Mouse (Mus musculus): ENCODE data around the gene Mapk8.
"Not testable (repeated sequence)": the region's sequence is repeated elsewhere in the genome, so short reads cannot be mapped to it uniquely, and the experiment has no call there.

Mapk8 gene

DNA sequence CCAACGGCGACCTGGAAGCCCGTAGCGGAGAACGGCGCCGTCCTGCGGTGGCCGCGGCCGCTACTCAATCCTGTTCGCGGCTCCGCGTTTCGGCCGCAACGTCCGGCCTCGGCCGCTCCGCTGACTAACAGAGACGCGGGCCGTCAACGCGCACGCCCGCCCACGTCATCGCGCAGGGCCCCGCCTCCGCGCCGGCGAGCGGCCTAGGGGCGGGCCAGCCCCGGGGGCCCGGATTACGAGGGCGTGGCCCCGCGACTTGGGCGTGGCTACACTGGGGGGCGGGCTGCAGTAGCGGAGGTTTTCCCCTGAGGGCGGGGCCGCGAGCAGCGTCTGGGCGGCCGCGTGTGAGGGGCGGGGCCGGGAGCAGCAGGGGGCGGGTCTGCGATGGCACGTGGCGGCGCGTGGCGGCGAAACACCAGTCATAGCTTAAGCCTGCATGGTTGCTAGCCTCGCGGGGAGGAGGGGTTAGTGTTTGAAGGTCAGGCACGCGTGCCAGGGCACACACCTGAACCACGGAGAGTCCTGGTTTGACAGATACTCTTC, at the start of gene Mapk8:
TSS of gene Mapk8 (minus strand) at position 132 of the 543 bp plus-strand sequence.
- peak; percentile 96 to 97 for DNase-seq

DNA sequence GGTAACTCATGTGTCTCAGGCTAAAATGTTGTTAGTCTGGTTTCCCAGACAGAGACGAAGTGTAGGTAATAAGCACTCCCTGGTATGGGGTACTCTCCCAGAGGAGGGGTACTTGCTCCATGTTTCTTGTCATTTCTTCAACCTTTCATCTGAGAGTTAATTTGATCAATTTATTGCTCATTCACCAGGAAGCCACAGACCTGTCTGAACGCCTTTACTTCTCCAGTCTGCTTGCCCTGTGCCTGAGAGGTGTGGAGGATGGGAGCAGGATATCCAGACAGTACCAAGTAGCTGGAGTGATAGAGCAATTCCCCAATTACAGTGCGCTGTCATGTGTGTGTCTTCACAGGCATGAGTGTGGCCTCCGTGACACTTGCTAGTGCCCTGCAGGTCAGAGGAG, 48.3 kb upstream of the Mapk8 start:
- DNase-seq = no peak

DNA sequence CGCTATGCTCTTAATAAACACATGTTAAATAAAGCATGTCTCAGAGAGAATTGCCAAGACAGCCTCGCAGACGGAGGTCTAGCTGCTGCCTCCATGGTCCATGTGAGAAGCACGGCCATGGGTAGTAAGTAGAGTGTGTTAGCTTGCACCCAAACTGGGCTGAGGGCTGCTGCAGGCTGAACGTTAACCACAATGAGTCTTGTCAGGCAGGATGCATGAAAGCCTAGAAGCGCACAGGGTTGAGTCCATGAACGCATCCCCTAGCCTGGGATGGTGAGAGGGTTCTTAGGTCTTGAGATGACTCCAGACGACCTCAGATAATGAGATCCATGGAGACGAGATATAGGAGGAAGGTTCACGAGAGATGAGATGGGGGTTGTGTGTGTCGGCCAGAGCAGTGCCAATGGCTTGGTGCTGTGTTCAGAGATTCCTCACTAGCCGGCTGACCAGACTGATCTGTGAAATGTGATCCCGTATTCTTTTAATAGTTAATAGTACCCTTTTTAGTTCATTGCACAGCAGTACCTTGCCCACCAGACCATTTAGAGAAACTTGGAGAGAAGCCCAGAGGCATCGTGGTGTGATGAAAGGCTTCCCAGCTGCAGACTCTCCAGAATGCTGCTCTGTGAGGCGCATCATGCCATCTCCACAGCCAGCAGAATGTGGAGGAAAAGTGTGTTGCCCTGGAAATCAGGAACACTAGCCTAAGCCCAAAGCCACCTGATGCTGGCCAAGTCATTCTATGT, 41.0 kb upstream of the Mapk8 start:
- DNase-seq = peak in 1 of 2 experiments; percentile 21

DNA sequence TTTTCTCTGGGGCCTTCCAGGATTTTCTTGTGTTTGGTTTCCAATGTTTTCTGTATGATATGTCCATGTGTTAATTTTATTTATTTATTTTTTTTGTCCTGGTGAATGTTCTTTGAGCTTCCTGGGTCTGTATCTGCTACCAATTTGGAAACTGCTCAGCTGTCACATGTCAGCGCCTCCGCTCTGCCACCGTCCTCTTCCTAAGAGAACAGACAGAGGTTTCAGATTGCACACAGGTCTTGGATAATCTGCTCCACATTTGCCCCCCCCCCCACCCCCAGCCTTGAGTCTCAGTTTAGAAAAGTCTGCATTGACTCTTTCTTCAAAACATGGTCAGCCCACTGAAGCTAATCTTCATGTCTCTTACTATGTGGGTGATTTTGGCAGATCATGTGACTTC, 35.0 kb upstream of the Mapk8 start:
- DNase-seq = no peak

DNA sequence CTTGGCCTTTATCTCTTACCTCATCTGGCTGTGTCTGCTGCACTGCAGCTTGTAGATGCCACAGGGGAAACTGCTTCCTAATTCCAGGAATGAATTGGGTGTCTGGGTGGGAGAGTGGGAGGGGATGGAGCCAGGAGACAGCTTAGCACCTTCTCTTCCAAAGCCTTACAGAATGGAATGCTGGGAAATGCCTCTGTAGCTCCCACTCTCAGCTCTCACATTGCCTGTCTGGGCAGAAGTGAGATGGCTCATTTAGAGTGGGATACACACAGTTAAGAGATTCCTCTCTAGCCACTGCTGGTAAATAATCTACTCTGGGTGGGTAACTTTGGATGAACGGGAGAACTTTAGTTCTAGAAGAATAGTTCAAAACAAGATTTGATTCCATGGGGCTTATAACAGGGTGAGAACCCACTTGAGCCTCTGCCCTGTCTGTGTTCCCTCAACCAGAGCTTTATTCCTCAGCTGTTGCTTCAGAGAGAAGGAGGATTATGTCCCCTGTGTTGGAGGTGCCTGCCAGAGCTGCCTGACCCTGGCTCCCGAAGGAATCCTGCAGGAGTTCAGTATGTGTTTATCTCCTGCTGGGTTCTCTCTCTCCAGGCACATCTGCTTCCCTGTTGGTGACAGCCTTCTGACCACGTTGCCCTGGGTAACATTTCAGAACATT, 29.3 kb upstream of the Mapk8 start:
- no peak for DNase-seq

DNA sequence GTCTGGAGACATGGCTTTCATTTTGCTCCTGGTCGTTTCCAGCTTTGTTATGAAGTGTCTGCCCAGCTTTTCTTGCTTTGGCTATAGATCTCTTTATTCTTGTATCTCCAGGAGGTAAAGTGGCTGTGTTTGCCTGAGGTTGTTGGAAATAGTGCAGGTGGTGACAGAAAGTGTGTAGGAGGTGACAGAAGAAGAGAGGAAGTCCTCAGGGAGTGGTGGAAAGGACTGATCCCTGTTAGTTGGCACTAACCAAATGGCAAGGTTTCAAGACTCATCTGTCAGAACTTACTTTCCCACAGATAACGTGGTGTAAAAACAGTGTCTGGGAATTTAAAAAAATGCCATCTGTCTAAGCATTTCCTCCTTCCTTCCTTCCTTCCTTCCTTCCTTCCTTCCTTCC, 27.5 kb upstream of the Mapk8 start:
- DNase-seq = no peak

DNA sequence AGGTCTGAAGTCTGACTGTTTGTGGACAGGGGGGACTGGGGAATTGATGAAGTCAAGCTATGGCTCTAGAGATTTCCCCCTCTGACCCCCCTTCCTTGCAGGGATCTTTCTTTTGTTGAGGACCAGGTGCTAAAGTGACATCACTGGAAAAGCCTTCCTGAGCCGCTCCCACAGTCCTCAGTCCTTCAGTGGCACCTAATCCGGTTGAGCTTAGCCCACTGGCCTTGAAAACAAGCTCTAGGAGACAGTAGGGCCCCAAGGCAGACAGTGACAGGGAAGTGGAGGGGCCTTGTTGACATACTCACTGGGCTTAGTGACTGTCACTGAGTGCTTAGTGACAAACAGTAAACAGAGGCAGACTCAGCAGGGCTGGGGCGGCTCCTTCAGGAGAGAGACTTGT, 24.4 kb upstream of the Mapk8 start, which contains the start of gene Frmpd2:
TSS of gene Frmpd2 (plus strand) at position 366 of the 400 bp plus-strand sequence.
- DNase-seq = no peak

DNA sequence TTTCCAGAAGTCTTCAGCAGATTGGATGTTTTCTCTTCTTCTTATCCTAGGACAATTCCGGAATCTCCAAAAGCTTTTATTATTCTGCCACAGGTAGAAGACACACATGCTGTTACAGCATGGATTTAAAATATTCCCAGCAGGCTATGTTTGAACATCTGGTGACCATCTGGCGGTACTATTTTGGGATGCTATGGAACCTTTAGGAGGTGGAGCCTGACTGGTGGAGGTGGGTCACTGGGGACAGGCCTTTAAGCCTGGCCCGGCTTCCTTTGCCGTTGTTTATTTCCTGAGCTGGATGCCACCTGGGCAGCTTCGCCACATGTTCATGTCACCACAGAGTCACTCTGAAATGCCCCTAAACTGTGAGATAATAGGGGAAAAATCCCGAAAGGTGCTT, 20.8 kb upstream of the Mapk8 start:
- DNase-seq = no peak

DNA sequence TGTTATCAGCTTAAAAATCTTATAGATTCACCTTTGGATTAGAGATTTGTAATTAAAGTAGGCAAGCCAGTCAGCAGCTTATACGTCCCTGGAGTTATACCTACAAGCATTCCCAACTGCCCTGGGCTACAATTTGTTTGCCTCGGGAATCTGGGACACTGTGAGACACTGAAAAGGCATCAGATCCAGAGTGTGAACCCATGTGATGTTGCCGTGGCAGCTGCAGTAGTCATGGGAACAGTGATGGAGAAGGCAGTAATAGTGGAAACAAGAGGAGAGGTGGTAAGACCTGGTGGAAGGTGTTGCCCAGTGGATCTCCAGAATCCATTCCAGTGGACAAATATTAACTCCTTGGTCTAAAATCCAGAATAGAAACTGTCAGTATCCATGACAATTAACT, 16.7 kb upstream of the Mapk8 start:
- DNase-seq = no peak

DNA sequence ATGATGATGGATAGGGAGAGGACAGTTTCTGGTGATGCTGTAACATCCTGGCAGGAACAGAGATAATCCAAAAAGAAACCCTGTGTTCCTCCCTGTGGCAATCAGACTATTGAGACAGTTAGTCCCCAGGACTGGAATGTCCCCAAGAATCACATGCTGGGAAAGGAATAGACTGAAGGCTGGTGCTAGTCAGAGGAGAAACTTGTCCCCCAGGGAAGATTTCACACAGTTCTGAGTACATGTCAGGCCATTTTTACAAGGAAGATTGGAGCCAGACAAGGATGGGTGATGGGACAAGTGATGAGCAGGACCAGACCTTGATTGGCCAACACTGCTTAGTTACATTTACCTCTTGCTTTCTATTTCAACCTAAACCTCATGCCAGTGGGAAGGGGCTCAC, 3.4 kb upstream of the Mapk8 start:
- DNase-seq = no peak

DNA sequence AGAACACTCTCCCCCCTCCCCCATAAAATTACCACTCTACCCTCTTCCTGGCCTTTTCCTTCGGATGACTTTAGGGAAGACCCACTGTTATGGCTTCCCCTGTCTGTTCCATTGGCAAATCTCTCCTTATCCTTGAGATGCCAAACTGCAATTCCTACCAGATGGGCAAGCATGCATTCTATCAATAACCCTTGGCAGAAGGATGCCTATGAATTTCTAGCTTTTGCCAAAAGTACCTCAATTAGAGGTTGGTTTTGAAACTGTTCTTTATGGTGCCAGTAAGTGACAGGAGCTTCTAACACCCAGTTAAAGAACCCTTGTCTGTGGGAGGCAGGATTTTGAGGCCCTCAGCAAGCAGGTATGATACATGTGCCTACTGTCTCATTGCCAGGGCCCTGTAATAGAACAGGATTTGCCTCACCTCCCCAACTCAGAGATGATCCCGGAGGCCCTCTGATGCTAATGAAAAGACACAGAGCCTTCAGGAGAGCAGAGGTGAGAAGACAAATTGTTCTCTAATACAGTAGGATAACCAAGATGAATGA, 2.4 kb upstream of the Mapk8 start:
- DNase-seq = no peak

DNA sequence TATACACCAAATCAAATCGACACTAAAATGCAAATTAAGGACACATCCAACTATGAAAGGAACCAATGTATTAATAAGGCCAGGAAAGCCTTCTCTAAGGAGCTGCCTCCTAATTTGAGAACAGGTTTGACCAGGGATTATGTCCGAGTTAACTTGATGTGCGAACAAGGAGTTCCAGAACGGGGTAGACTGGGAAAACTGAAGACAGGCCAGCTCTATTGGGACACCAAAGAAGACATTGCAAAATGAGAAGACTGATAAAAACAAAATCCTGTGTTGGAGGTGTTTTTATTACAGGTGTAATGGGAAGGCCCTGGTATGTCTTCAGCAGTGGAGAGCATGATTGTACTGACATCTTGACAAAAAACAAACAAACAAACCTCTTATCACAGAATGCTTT, 1.3 kb upstream of the Mapk8 start:
- no peak for DNase-seq

DNA sequence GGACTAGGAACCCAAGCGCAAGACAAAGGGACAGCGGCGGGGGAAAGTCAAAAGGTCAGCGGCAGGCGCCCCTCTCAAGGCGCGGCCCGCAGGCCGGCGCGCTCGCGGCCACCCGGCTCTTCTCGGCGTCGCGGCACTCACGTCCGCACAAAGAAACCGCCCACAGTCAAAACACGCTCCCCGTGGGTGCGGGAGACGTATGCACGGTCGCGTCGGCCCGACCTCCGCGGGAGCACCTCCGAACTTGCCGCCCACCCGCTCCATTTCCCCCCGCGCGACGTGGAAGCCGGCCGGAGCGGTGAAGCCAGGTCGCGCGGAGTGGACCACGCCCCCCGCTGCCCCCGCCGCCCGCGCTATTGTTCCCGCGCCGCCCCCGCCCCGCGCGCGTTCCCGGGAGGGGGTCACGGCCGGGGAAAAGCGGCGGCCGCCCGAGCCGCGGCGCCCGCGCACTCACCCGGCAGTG, 366 bp downstream of the Mapk8 start:
- DNase-seq = no peak

DNA sequence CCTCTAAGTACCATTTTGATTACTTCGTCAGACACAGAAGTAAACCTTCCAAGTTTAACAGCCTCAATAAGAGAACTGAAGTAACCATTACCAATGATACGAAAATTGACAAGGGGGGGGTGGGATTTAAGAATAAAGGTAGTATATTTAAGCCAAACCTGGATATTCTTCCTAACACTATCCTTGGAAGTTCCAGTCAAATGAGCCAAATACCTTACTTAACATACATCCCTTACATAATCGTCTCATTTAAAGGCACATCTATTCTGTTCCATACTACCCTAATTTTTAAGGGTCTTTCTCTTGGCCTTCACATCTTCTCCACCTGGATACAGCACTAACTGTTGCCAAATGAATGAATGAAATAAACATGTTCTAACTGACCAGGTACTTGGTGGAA, 996 bp downstream of the Mapk8 start:
- DNase-seq = no peak

DNA sequence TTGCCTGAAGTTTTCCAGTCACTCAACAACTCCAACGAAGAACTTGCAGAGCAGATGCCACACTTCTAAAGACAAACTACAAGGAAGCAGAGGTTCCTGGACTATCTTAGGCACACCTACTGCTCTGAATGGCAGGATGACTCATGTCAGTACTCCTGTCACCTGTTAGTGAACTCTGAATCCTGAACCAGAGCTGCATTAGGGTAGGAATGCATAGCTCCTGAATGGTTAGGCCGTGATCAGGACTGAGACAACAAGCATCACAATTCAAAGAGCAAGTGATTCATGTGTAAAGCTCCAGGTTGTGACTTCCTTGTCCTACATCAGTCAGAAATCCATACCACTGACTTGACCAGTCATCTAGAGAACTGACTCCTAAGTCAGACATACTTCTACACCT, 3.2 kb downstream of the Mapk8 start:
- DNase-seq = no peak

DNA sequence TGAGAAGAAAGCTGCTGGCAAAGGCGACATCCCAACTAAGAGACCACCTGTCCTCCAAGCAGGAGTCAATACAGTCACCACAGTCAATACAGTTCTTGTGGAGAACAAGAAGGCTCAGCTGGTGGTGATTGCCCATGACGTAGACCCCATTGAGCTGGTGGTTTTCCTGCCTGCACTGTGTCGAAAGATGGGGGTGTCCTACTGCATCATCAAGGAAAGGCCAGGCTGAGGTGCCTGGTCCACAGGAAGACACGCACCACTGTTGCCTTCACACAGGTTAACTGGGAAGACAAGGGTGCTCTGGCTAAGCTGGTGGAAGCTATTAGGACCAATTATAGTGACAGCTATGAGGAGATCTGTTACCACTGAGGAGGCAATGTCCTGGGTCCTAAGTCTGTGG, 14.5 kb downstream of the Mapk8 start:
- not testable (repeated sequence) for DNase-seq

DNA sequence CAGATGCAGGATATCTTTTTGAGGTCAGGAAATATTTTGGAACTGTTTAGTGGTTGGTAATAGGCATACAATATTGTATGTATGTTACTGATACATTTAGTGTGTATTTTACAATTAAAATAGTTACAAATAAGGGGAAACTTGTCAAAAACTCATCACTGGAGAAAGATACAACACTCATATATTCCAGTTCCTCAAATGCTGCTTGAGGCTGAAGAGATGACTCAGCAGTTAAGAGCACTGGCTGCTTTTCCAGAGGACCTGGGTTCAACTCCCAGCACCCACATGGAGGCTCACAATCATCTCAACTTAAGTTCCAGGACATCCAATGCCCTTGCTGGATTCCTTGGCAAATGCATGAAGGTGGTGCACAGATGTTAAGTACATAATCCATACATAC, 22.8 kb downstream of the Mapk8 start:
- DNase-seq = no peak

DNA sequence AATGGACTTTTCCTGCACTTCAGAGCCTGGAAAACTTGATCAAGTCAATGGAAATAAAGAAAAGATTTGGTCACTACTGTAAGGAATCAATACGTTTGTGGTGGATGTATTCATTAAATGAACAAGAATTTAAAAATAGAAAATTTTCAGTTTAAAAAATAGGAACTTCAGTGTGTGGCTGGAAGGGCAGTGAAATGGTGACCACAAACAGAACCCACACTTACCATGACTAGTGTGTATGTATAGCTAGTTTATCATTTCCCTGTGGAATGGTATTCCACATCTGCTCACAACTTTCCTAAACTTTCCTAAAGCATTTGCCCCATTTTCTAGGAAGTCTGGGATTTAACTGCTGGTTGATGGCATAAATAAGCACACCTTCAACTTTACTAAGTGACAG, 24.0 kb downstream of the Mapk8 start:
- no peak for DNase-seq

DNA sequence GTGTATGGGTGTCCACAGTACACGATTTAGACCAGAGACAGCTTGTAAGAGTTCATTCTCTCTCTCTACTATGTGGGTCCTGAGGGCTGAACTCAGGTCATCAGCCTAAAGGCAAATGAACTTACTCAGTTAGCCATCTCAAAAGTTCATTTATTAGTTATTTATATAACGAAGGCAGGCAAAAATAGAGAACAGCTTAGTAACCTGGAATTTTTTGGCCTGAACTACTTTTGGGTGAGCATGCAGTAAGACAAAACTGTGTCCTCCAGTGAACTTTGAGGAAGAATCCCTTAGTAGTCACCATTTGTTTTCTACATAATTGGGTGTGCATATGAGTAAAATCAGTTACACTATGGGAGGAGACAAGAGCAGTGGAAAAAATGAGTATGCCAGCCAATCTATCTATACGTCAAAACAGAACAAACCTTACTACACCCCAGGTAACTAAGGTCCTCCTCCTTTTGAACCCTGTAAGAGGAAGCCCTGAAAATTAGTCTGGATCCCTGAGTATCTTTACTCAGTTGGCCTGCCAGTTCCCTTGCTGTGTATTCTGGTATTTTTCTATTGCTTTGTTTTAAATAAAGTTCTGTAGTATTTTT, 28.5 kb downstream of the Mapk8 start:
- DNase-seq = no peak

DNA sequence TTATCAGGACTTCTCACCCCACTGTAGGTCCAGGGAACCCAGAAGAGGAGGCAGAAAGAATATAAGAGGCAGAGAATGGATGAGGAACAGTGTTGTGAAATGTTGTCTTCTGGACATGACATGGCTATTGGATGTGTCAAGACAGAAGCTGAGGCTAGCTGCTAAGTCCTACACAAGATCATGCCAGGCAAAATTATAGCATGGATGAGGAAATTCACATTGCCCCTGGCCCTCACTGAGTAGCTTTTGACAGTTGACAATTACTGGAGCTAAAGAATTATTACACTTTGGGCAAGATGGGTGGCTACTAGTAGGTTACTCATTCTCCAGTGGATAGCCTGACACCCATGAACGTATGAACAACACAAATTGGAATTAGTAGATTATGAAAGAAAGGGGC, 31.2 kb downstream of the Mapk8 start:
- DNase-seq = no peak

DNA sequence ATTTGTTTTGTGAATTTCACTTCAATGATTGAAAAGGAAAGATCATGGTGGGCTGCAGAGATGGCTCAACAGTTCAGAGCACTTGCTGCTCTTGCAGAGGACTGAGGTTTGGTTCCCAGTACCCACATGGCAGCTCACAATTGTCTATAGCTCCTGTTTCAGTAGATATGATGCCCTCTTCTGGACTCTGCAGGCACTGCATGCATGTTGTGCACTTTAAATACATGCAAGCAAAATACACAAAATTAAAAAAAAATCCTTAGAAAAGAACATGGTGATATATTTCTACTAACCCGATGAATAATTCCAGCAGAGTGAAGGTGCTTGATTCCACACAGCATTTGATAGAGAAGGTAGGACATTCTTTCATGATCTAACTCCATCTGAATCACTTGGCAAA, 44.6 kb downstream of the Mapk8 start:
- no peak for DNase-seq

DNA sequence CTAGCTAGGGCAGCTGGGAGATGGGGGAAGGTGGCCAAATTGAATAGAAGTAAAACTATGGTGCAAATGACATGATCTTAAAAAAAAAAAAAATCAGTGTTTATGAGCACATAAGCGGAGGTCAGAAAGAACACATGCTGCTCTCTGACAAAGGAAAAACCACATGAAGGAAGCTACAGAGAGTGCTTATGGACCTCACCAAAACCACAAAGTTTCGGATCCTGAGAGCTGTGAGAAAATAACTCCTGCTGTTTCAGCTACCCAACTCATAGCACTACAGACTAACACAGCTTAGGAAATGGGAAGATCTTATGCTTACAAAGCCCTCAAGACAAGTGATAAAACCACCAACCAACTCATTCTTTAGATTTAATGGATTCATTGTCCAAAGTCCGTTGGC, 46.9 kb downstream of the Mapk8 start:
- no peak for DNase-seq

DNA sequence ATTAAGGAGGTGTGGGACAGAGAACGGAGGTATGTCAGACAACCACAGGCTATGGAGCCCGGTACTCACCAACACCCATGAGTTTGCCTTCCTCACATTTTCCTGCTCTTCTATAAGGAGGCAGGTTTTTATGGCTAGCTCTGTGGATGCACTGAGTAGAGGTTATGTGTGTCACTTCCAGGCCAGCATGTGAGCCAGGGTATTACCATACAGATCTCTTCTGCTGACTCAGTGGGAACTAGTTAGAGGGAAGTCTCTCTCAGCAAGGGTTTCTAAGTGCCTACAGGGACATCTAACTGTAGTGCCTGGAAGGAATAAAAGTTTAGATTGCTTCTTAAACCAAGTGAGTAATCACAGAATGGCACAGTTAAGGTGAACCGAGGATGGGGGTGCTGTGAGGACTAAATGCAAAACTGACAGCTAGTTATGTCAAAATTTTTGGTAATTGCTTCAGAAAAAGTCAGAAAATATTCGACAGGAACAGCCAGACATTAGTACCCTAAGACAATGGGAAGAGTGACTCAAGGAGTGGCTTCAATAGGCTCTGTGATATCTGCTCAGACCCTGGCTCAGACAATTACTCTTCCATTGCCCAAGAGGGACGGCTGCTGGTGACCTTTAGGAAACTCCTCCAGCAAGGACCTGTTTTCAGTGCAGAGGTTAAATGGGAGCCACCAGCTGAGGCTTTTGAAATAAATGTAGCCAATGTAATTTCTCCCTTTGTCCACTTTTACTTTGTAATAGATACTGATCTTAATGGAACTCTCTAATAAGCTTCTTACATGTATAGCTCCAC, 48.7 kb downstream of the Mapk8 start:
- DNase-seq = no peak

All from lung, adult 18-20 months (tissue).